Mouse (Mus musculus) cerebellum, adult 2 months (tissue): ENCODE measurements around the gene Trmt1.

Experiments
- CTCF ChIP-seq: fragments of 200-500 bp; IDR thresholded peaks from 2 replicates; pipeline ENCODE4 v1.5.1; 2011; ENCODE audit warnings: low read depth, mild to moderate bottlenecking, control low read depth, low read length, moderate library complexity, borderline replicate concordance; ENCODE audit not compliant: insufficient read depth
- POLR2A ChIP-seq: fragments of 200-500 bp; IDR thresholded peaks from 2 replicates; pipeline ENCODE4 v1.6.1; 2011; ENCODE audit warnings: low read length, control low read depth, borderline replicate concordance; ENCODE audit not compliant: insufficient read depth

GRCm38 (mm10) chr8:84661961-84662571 is 24.0 kb upstream of the Trmt1 start:
- no peak for TF ChIP-seq POLR2A
- TF ChIP-seq CTCF: no peak
